Mouse (Mus musculus) frontal cortex, postnatal 36 days (tissue): Measurements from ENCODE around the gene Phtf2.
"Not testable (repeated sequence)": the region's sequence is repeated elsewhere in the genome, so short reads cannot be mapped to it uniquely, and the experiment has no call there.

Experiments used
- DNase-seq, 2 experiments: peaks; one replicate each; pipeline ENCODE4 v3.0.0; 2022; ENCODE audit warnings: low spot score in 2 of 2

Phtf2 gene

GRCm38 (mm10) chr5:20865193-20865755 lies 16.6 kb downstream of the Phtf2 start:
- DNase-seq: no peak

GRCm38 (mm10) chr5:20864216-20864969 lies 17.5 kb downstream of the Phtf2 start:
- no peak for DNase-seq

GRCm38 (mm10) chr5:20861901-20862300 lies 20.0 kb downstream of the Phtf2 start:
- no peak for DNase-seq

GRCm38 (mm10) chr5:20860565-20860964 lies 21.4 kb downstream of the Phtf2 start:
- no peak for DNase-seq

GRCm38 (mm10) chr5:20858404-20858803 lies 23.5 kb downstream of the Phtf2 start:
- DNase-seq: no peak

GRCm38 (mm10) chr5:20855066-20855465 lies 26.9 kb downstream of the Phtf2 start:
- DNase-seq: no peak

- DNase-seq: no peak
Observed at GRCm38 (mm10) chr5:20847010-20847409, 34.9 kb downstream of the Phtf2 start.

- no peak for DNase-seq
Observed at GRCm38 (mm10) chr5:20843816-20844215, 38.1 kb downstream of the Phtf2 start.

GRCm38 (mm10) chr5:20843405-20843804 lies 38.5 kb downstream of the Phtf2 start:
- no peak for DNase-seq

GRCm38 (mm10) chr5:20837082-20837481 lies 44.8 kb downstream of the Phtf2 start:
- no peak for DNase-seq

- no peak for DNase-seq
Observed at GRCm38 (mm10) chr5:20834399-20834798, 47.5 kb downstream of the Phtf2 start.

- DNase-seq: no peak
Observed at GRCm38 (mm10) chr5:20831433-20831832, 50.5 kb downstream of the Phtf2 start.

GRCm38 (mm10) chr5:20830717-20831116 lies 51.2 kb downstream of the Phtf2 start:
- DNase-seq: no peak

GRCm38 (mm10) chr5:20821647-20822046 lies 60.3 kb downstream of the Phtf2 start:
- DNase-seq: no peak

- DNase-seq: no peak
Observed at GRCm38 (mm10) chr5:20821122-20821521, 60.8 kb downstream of the Phtf2 start.

GRCm38 (mm10) chr5:20815094-20815493 lies 66.8 kb downstream of the Phtf2 start:
- DNase-seq: no peak

- no peak for DNase-seq
Observed at GRCm38 (mm10) chr5:20810449-20810848, 71.5 kb downstream of the Phtf2 start.

GRCm38 (mm10) chr5:20795932-20796331 lies 86.0 kb downstream of the Phtf2 start:
- DNase-seq: no peak

GRCm38 (mm10) chr5:20791793-20792554 lies 90.0 kb downstream of the Phtf2 start:
- no peak for DNase-seq

- DNase-seq: not testable (repeated sequence)
Observed at GRCm38 (mm10) chr5:20786471-20786870, 95.5 kb downstream of the Phtf2 start.

GRCm38 (mm10) chr5:20781116-20781515 lies 100.8 kb downstream of the Phtf2 start:
- no peak for DNase-seq

GRCm38 (mm10) chr5:20779191-20779590 lies 102.7 kb downstream of the Phtf2 start:
- DNase-seq: no peak
